Mouse (Mus musculus): ENCODE results near the gene Cpxm2. TPM values are rescaled to one million over a fixed set of nuclear protein-coding genes. Genes with fewer than 3 reads are reported as not detected.

Cpxm2 gene
- polyA plus RNA-seq, 1 experiment = 1.6 TPM

DNA sequence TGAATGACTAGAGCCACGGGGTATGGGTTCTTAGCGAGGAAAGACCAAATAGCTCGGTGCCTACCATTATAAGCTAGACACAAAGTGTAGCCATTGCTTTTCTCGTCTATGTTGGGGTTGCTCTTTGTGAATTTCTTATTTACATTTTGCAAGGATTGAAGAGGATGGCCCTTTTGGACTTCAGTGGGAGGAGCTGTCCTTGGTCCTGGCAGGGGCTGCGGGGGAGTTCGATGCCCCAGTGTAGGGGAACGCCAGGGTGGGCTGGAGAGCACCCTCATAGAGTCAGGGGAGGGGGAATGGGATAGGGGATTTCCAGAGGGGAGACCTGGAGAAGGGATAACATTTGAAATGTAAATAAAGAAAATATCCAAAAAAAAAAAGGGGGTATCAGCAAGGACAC lies 94.4 kb downstream of the Cpxm2 start:
- TF ChIP-seq POLR2A (IDR thresholded peaks at IDR 0.05; ENCODE audit: borderline replicate concordance, insufficient read depth, low read length) (no peak), CTCF (IDR thresholded peaks at IDR 0.05; ENCODE audit: borderline replicate concordance, insufficient read depth, low read depth, low read length) (no peak)
- DNase-seq = no peak
- Histone ChIP-seq H3K4me3 (replicated peaks; ENCODE audit: insufficient read depth, low read depth, low read length) (no peak overlapping the region), H3K4me1 (ENCODE audit: control insufficient read depth, insufficient read depth, low read length) (no peaks in the 10 kb centered on the region), H3K27ac (ENCODE audit: insufficient read depth, low read length) (no peak overlapping the region), H3K27me3 (ENCODE audit: control insufficient read depth, insufficient read depth, low read length) (no peaks in the 10 kb centered on the region)
- 84% methylated on average over 7 of the region's 7 CpGs for WGBS

DNA sequence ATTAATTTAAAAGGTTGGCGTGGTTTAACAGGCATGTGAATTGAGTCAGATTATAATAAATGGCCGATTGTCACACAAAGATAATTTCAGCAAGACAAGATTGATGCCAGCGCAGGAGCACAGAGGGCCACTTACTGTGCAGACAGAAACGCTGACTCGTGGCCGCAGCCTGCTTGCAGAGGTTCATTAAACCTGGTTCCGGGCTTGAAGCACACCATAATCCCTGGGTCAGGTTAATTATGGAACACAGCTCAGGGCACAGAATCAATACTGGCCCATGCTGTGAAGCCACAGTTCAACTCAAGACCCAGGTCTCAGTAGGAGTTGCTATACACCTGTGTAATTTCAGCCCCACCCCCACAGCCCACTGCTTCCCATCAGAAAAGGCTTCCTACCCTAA lies 98.0 kb downstream of the Cpxm2 start:
- WGBS = 54% methylated on average over 7 of the region's 7 CpGs
- H3K4me1 ChIP-seq (ENCODE audit: control insufficient read depth, insufficient read depth, low read length) = no peaks in the 10 kb centered on the region
- no peak overlapping the region for H3K4me3 ChIP-seq (replicated peaks; ENCODE audit: insufficient read depth, low read depth, low read length)
- no peak for TF ChIP-seq CTCF (IDR thresholded peaks at IDR 0.05; ENCODE audit: borderline replicate concordance, insufficient read depth, low read depth, low read length)
- no peak overlapping the region for H3K27ac ChIP-seq (ENCODE audit: insufficient read depth, low read length)
- no peaks in the 10 kb centered on the region for H3K27me3 ChIP-seq (ENCODE audit: control insufficient read depth, insufficient read depth, low read length)
- DNase-seq = no peak

DNA sequence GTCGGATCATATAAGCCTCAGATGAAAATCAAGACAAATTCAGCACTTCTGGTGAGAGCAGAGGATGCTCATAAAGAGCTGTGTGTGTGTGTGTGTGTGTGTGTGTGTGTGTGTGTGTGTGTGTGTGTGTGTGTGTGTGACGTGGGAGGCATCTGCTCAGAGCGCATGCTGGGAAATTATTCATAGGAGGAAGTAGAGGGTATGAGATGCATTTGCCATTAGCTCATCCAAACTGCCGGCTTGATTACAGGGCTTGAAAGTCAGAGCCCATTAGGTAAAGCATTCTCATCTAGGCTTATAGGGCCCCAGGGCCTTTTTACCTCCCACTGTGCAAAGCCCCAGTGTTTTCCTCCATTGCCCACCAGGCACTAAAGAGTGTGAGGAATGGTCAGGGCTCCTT lies 107.9 kb downstream of the Cpxm2 start:
- DNase-seq = no peak
- Histone ChIP-seq H3K4me3 (replicated peaks; ENCODE audit: insufficient read depth, low read depth, low read length) (no peak overlapping the region), H3K27ac (ENCODE audit: insufficient read depth, low read length) (no peak overlapping the region), H3K4me1 (ENCODE audit: control insufficient read depth, insufficient read depth, low read length) (no peaks in the 10 kb centered on the region), H3K27me3 (ENCODE audit: control insufficient read depth, insufficient read depth, low read length) (no peaks in the 10 kb centered on the region)
- TF ChIP-seq CTCF (IDR thresholded peaks at IDR 0.05; ENCODE audit: borderline replicate concordance, insufficient read depth, low read depth, low read length) = no peak
- no peak for TF ChIP-seq POLR2A (IDR thresholded peaks at IDR 0.05; ENCODE audit: borderline replicate concordance, insufficient read depth, low read length)
- 40% methylated on average over 4 of the region's 4 CpGs for WGBS

DNA sequence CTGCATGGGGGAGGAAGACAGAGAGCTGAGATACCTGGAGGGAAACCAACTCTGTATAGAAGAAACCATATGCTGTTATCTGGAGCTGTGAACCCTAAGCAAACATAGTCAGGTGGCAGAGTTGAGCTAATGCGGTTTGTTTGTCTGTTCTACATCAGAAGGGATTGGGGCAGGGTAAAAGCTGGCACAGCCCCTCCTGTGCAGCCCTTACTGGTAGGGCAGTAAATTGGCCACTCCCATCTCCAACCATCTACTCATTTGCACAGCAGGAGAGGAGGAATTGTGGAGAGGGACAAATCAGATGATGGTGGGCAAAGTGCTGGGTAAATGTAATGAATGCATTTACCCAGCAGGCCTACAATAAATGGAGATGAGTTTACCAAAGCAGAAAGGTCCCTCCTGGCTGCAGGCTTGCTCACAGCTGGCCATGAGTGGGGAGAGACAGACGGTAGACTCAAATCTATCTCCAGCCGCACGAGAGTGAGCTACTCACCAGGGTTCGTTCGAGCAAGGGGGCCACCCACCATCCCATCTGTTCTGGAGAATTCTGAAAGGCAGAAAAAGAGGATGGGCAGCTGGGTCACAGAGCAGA lies 122.5 kb downstream of the Cpxm2 start:
- no peaks in the 10 kb centered on the region for H3K27me3 ChIP-seq (ENCODE audit: control insufficient read depth, insufficient read depth, low read length)
- 22% methylated on average over 6 of the region's 6 CpGs for WGBS
- H3K4me1 ChIP-seq (ENCODE audit: control insufficient read depth, insufficient read depth, low read length) = no peaks in the 10 kb centered on the region
- no peak overlapping the region for H3K27ac ChIP-seq (ENCODE audit: insufficient read depth, low read length)
- no peak for TF ChIP-seq CTCF (IDR thresholded peaks at IDR 0.05; ENCODE audit: borderline replicate concordance, insufficient read depth, low read depth, low read length)
- no peak for TF ChIP-seq POLR2A (IDR thresholded peaks at IDR 0.05; ENCODE audit: borderline replicate concordance, insufficient read depth, low read length)
- no peak overlapping the region for H3K4me3 ChIP-seq (replicated peaks; ENCODE audit: insufficient read depth, low read depth, low read length)
- DNase-seq = no peak

DNA sequence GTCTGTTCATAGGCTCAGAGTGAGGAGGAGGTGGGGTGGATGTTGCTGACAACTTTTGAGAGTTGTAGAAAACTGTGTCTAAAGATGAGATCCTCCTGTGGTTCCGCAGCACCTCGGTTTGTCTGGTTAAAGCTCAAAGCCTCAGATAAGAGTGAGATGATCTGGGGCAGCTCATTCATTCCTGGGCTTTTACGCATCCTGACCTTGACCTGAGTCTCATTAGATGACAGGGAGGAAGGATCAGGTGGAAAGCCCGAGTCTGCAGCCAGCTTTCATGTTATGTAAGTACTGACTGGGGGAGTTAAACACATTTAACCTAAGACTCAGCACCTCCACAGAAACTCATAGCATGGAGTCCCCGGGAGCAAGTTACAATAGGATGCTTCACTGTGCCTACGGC lies 127.9 kb downstream of the Cpxm2 start:
- no peak for TF ChIP-seq POLR2A (IDR thresholded peaks at IDR 0.05; ENCODE audit: borderline replicate concordance, insufficient read depth, low read length)
- TF ChIP-seq CTCF (IDR thresholded peaks at IDR 0.05; ENCODE audit: borderline replicate concordance, insufficient read depth, low read depth, low read length) = no peak
- WGBS = 85% methylated on average over 6 of the region's 6 CpGs
- Histone ChIP-seq H3K4me3 (replicated peaks; ENCODE audit: insufficient read depth, low read depth, low read length) (no peak overlapping the region), H3K4me1 (ENCODE audit: control insufficient read depth, insufficient read depth, low read length) (no peaks in the 10 kb centered on the region), H3K27me3 (ENCODE audit: control insufficient read depth, insufficient read depth, low read length) (no peaks in the 10 kb centered on the region), H3K27ac (ENCODE audit: insufficient read depth, low read length) (no peak overlapping the region)
- no peak for DNase-seq

DNA sequence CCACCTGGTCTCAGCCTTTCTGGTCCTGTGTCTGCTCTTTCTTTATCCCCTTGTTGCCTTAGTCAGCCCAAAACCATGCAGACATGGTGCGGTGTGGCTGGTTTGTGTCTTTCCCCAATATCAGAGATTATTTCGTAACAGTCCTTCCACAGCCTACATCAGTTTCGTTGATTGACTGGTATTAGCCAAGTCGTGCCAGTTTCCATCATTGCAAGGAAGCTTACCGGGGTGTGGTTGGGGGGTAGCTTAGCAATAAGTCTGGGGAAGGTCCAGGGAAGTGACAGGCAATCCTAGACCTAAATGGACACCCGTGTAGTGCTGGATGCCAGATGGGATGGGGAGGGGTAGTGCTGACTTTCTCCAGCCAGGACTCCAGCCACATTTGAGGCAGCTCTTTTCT lies 128.9 kb downstream of the Cpxm2 start:
- no peak for DNase-seq
- 38% methylated on average over 6 of the region's 6 CpGs for WGBS
- TF ChIP-seq POLR2A (IDR thresholded peaks at IDR 0.05; ENCODE audit: borderline replicate concordance, insufficient read depth, low read length) (no peak), CTCF (IDR thresholded peaks at IDR 0.05; ENCODE audit: borderline replicate concordance, insufficient read depth, low read depth, low read length) (no peak)
- Histone ChIP-seq H3K4me1 (ENCODE audit: control insufficient read depth, insufficient read depth, low read length) (no peaks in the 10 kb centered on the region), H3K27ac (ENCODE audit: insufficient read depth, low read length) (no peak overlapping the region), H3K4me3 (replicated peaks; ENCODE audit: insufficient read depth, low read depth, low read length) (no peak overlapping the region), H3K27me3 (ENCODE audit: control insufficient read depth, insufficient read depth, low read length) (no peaks in the 10 kb centered on the region)

DNA sequence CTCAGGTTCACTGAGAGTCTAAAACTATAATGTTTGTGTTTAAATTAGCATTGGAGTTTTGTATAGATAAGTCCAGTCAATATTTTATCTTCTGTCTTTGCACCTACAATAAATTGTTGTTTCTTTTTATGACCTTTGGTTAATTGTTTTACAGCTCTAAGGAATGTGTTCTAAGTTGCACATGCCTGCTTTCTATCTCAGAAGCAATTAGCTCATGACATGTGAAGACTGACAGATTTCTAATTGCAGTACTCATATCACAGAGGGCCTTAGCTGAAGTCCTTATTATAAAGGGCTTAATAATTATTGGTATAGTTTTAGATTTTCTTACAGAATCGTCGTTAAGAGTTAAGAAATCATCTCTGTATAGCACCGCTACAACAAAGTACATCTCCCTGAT lies 138.6 kb downstream of the Cpxm2 start:
- TF ChIP-seq CTCF (IDR thresholded peaks at IDR 0.05; ENCODE audit: borderline replicate concordance, insufficient read depth, low read depth, low read length) (no peak), POLR2A (IDR thresholded peaks at IDR 0.05; ENCODE audit: borderline replicate concordance, insufficient read depth, low read length) (no peak)
- 81% methylated on average over 3 of the region's 3 CpGs for WGBS
- Histone ChIP-seq H3K27ac (ENCODE audit: insufficient read depth, low read length) (no peak overlapping the region), H3K27me3 (ENCODE audit: control insufficient read depth, insufficient read depth, low read length) (no peaks in the 10 kb centered on the region), H3K4me3 (replicated peaks; ENCODE audit: insufficient read depth, low read depth, low read length) (no peak overlapping the region), H3K4me1 (ENCODE audit: control insufficient read depth, insufficient read depth, low read length) (no peaks in the 10 kb centered on the region; the same call in 1 of the 2 replicates)
- no peak for DNase-seq

DNA sequence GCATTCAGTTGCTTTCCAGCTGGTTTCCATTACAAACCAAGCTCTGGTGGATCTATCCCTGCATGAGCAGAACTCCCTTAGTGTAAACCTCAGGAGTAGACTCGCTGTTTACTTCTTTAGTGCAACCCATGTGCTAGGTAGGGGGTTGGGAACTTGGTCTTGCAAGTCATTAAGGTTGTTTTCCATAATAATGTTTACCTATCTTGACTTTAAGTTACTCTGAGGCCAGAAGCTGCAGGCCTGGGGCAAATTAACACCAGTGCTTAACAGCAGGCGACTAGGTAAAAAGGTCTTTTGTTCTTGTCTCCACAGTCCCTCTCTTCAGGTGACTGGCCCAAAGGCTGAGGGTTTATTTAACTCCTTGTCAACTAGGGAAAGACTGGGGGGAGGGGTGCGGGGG lies 139.3 kb downstream of the Cpxm2 start:
- H3K4me1 ChIP-seq (ENCODE audit: control insufficient read depth, insufficient read depth, low read length) = no peaks in the 10 kb centered on the region; the same call in 1 of the 2 replicates
- TF ChIP-seq CTCF (IDR thresholded peaks at IDR 0.05; ENCODE audit: borderline replicate concordance, insufficient read depth, low read depth, low read length) = no peak
- no peaks in the 10 kb centered on the region for H3K27me3 ChIP-seq (ENCODE audit: control insufficient read depth, insufficient read depth, low read length)
- no peak for DNase-seq
- 58% methylated on average over 3 of the region's 3 CpGs for WGBS
- H3K4me3 ChIP-seq (replicated peaks; ENCODE audit: insufficient read depth, low read depth, low read length) = no peak overlapping the region
- no peak overlapping the region for H3K27ac ChIP-seq (ENCODE audit: insufficient read depth, low read length)

Data from cerebellum, adult 2 months (tissue).